Mouse (Mus musculus): ENCODE measurements at regions not wholly inside any gene's neighbourhood (a gene's known extent, or its start where the extent isn't known, plus 50 kb on each side); places are given as distances from the start of the nearest gene placed in this dataset.
A peak's percentile ranks its signal among the peaks of the same experiment; 100 is the strongest.

DNA sequence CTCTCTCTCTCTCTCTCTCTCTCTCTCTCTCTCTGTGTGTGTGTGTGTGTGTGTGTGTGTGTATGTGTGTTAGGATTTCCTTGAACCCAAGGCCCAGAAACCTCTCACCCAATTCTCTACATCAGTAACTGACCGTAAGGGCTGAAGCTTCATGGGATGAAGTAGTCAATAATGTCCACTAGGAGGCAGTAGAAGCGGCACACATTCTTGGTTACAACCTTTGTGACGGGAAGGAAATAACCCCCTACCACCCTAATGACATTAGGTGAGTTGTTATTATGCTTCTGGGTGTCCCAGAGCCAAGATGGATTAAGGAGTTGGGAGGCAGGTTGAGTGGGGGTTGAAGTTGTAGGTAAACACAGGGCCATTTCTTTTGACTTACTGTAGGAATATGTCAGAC is 55.5 kb upstream of the Itprid1 start:
- TF ChIP-seq CTCF (IDR thresholded peaks at IDR 0.05; ENCODE audit: borderline replicate concordance, extremely low read depth, insufficient read depth, insufficient read length) (peak; percentile 28; the same call in 1 of the 2 replicates), POLR2A (IDR thresholded peaks at IDR 0.05; ENCODE audit: borderline replicate concordance, extremely low read depth, insufficient read depth, insufficient read length, poor library complexity, severe bottlenecking) (no peak)

Data from brain, embryonic 14.5 days (tissue).